Mouse (Mus musculus) ES-E14 (cell line): ENCODE data around the gene Dnaja1. TPM values are rescaled to one million over a fixed set of nuclear protein-coding genes. Genes with fewer than 3 reads are reported as not detected.

Experiments used
- DNase-seq: peaks from one replicate; pipeline ENCODE4 v3.0.0-alpha.2; 2013; ENCODE audit warnings: low read depth, low spot score
- H3K27ac ChIP-seq: 2 replicates; pipeline ENCODE4 v1.5.1; 2012; ENCODE audit warnings: low read depth, mild to moderate bottlenecking, low read length, moderate library complexity, mixed read lengths; ENCODE audit not compliant: poor library complexity, insufficient read depth, severe bottlenecking
- H3K36me3 ChIP-seq: 2 replicates; pipeline ENCODE4 v1.6.1; 2012; ENCODE audit warnings: mild to moderate bottlenecking, low read length, moderate library complexity, mixed read lengths; ENCODE audit not compliant: control insufficient read depth, poor library complexity, insufficient read depth, severe bottlenecking
- H3K4me1 ChIP-seq, 2 experiments: fragments of 150-350 bp in 1 of 2; sonication (generic) in 1 of 2; 2 replicates each; pipeline ENCODE4 v1.6.1; 2012; ENCODE audit warnings: low read length in 2 of 2, mild to moderate bottlenecking in 1 of 2, mixed read lengths in 1 of 2; ENCODE audit not compliant: control insufficient read depth in 2 of 2, insufficient read depth in 2 of 2, poor library complexity in 1 of 2
- H3K4me3 ChIP-seq, 2 experiments: fragments of 150-350 bp in 1 of 2; sonication (generic) in 1 of 2; 2 replicates each; pipeline ENCODE4 v1.5.1; 2012; ENCODE audit warnings: low read length in 2 of 2, low read depth in 1 of 2, mild to moderate bottlenecking in 1 of 2, mixed read lengths in 1 of 2; ENCODE audit not compliant: insufficient read depth in 1 of 2, poor library complexity in 1 of 2, severe bottlenecking in 1 of 2
- H3K9ac ChIP-seq: 2 replicates; pipeline ENCODE4 v1.6.1; 2012; ENCODE audit warnings: low read depth, mild to moderate bottlenecking, low read length, mixed read lengths; ENCODE audit not compliant: poor library complexity, insufficient read depth, severe bottlenecking
- H3K9me3 ChIP-seq: fragments of 150-350 bp; sonication (generic); 2 replicates; pipeline ENCODE4 v1.6.1; 2012; ENCODE audit warnings: low read depth, mild to moderate bottlenecking, low read length; ENCODE audit not compliant: control insufficient read depth, insufficient read depth
- CHD2 ChIP-seq: IDR thresholded peaks from 2 replicates; pipeline ENCODE4 v1.6.1; 2014; ENCODE audit warnings: mild to moderate bottlenecking, low read depth, low read length, inconsistent platforms
- HCFC1 ChIP-seq: IDR thresholded peaks from 2 replicates; pipeline ENCODE4 v1.6.1; 2012; ENCODE audit warnings: low read length, inconsistent platforms, borderline replicate concordance; ENCODE audit not compliant: insufficient read depth
- MAFK ChIP-seq: IDR thresholded peaks from 2 replicates; pipeline ENCODE4 v1.6.1; 2014; ENCODE audit warnings: mild to moderate bottlenecking, low read depth, low read length, inconsistent platforms; ENCODE audit not compliant: insufficient read depth
- ZC3H11A ChIP-seq: IDR thresholded peaks from 2 replicates; pipeline ENCODE4 v1.6.1; 2012; ENCODE audit warnings: low read depth, mild to moderate bottlenecking, inconsistent platforms, low read length, borderline replicate concordance
- ZNF384 ChIP-seq: IDR thresholded peaks from 2 replicates; pipeline ENCODE4 v1.6.1; 2012; ENCODE audit warnings: low read depth, low read length, inconsistent platforms
- in situ Hi-C, 2 experiments: fragments of 600-800 bp; cut with MboI; formaldehyde crosslinking; loops; one replicate each; pipeline ENCODE4 v1.15.1; 2025; ENCODE audit warnings: low sequenced_read_pairs in 2 of 2, inconsistent platforms in 1 of 2; ENCODE audit not compliant: unreplicated experiment in 2 of 2
- total RNA-seq: library from RNA; depleted of rRNA; stranded (reverse); fragments of 300-350 nt; gene quantifications from 2 replicates; pipeline ENCODE4 v1.2.3, GENCODE M21; 2012

Dnaja1 gene
- total RNA-seq, 1 experiment = 139 TPM

GRCm38 (mm10) chr4:40776416-40776815, 54.5 kb downstream of the Dnaja1 start:
- Histone ChIP-seq H3K4me1 (peaks cover 11 to 26% of the 10 kb centered on the region in 2 experiments), H3K9ac (no peak overlapping the region), H3K4me3 (no peak overlapping the region), H3K27ac (0 out of 2 replicates have a peak overlapping the region, but pooled peaks have one; percentile 24), H3K36me3 (no peaks in the 10 kb centered on the region), H3K9me3 (no peaks in the 10 kb centered on the region)
- TF ChIP-seq MAFK = no peak
- no peak for TF ChIP-seq CHD2
- TF ChIP-seq ZNF384 = no peak
- TF ChIP-seq HCFC1 = no peak
- in situ Hi-C loops = loop anchor here in 1 of 2 experiments (5.0 kb wide), 1 partner anchor 121 kb away; no protein-coding TSS in a partner anchor
- no peak for DNase-seq

- peak overlapping the region; percentile 67 for H3K27ac ChIP-seq
- H3K9ac ChIP-seq = no peak overlapping the region; the same call in 1 of the 2 replicates
- in situ Hi-C loops = loop anchor here in 1 of 2 experiments (5.0 kb wide), 1 partner anchor 120 kb away; no protein-coding TSS in a partner anchor
Measured at GRCm38 (mm10) chr4:40777116-40777515, 55.2 kb downstream of the Dnaja1 start.

GRCm38 (mm10) chr4:40778656-40779055, 56.7 kb downstream of the Dnaja1 start:
- no peaks in the 10 kb centered on the region for H3K9me3 ChIP-seq
- H3K36me3 ChIP-seq = no peaks in the 10 kb centered on the region
- DNase-seq = no peak
- H3K4me3 ChIP-seq = no peak overlapping the region
- in situ Hi-C loops = loop anchor here in 1 of 2 experiments (5.0 kb wide), 1 partner anchor 119 kb away; no protein-coding TSS in a partner anchor
- H3K27ac ChIP-seq = peak overlapping the region; percentile 62; the same call in 1 of the 2 replicates
- TF ChIP-seq ZC3H11A = no peak
- no peak for TF ChIP-seq ZNF384
- TF ChIP-seq HCFC1 = no peak
- no peak for TF ChIP-seq MAFK
- no peak for TF ChIP-seq CHD2
- peaks cover 11 to 32% of the 10 kb centered on the region in 2 experiments for H3K4me1 ChIP-seq
- no peak overlapping the region for H3K9ac ChIP-seq

More at GRCm38 (mm10) chr4:40777116-40777515, 55.2 kb downstream of the Dnaja1 start:
- peaks cover 13 to 29% of the 10 kb centered on the region in 2 experiments for H3K4me1 ChIP-seq
- no peak for DNase-seq
- no peaks in the 10 kb centered on the region for H3K9me3 ChIP-seq
- TF ChIP-seq HCFC1 (no peak), ZC3H11A (no peak), CHD2 (no peak), ZNF384 (no peak), MAFK (no peak)
- no peak overlapping the region for H3K4me3 ChIP-seq
- H3K36me3 ChIP-seq = no peaks in the 10 kb centered on the region

GRCm38 (mm10) chr4:40781143-40781542, 59.2 kb downstream of the Dnaja1 start:
- peak overlapping the region; percentile 49; the same call in 1 of the 2 replicates for H3K9ac ChIP-seq
- peak overlapping the region; percentile 81; the same call in 1 of the 2 replicates for H3K27ac ChIP-seq
- DNase-seq = no peak
- in situ Hi-C loops = no loop called here
- H3K4me1 ChIP-seq = peaks cover 6 to 25% of the 10 kb centered on the region in 2 experiments
- no peaks in the 10 kb centered on the region for H3K9me3 ChIP-seq
- no peaks in the 10 kb centered on the region for H3K36me3 ChIP-seq
- TF ChIP-seq MAFK (no peak), ZC3H11A (no peak), HCFC1 (no peak), CHD2 (no peak), ZNF384 (no peak)
- H3K4me3 ChIP-seq = peak overlapping the region; percentile 24 to 43; a peak in 2 of 4 replicates
